Mouse (Mus musculus): ENCODE measurements at regions not wholly inside any gene's neighbourhood (a gene's known extent, or its start where the extent isn't known, plus 50 kb on each side); places are given as distances from the start of the nearest gene placed in this dataset.
A peak's percentile ranks its signal among the peaks of the same experiment; 100 is the strongest.

- Histone ChIP-seq H3K36me3 (ENCODE audit: control insufficient read depth, insufficient read depth, low read length) (no peaks in the 10 kb centered on the region), H3K9ac (replicated peaks; ENCODE audit: low read depth, low read length) (no peak overlapping the region), H3K4me3 (ENCODE audit: low read depth, low read length) (no peak overlapping the region), H3K9me3 (ENCODE audit: control insufficient read depth, low read depth, low read length) (no peaks in the 10 kb centered on the region), H3K4me1 (ENCODE audit: control insufficient read depth, insufficient read depth, low read length) (no peaks in the 10 kb centered on the region), H3K4me2 (replicated peaks; ENCODE audit: low read depth, low read length) (no peak overlapping the region), H3K27ac (ENCODE audit: low read length) (no peak overlapping the region), H3K27me3 (ENCODE audit: control insufficient read depth, insufficient read depth, low read length) (no peaks in the 10 kb centered on the region)
- 83% methylated on average over 14 of the region's 14 CpGs for WGBS
- ATAC-seq (ENCODE audit: insufficient number of reproducible peaks, insufficient read depth, low FRiP score, low read depth), result no peak
These were observed 149.3 kb downstream of the Tmem182 start for GRCm38 (mm10) chr1:40954720-40955163.

- Histone ChIP-seq H3K36me3 (ENCODE audit: control insufficient read depth, insufficient read depth, low read length) (no peaks in the 10 kb centered on the region), H3K4me1 (ENCODE audit: control insufficient read depth, insufficient read depth, low read length) (no peaks in the 10 kb centered on the region), H3K9ac (replicated peaks; ENCODE audit: low read depth, low read length) (no peak overlapping the region), H3K4me2 (replicated peaks; ENCODE audit: low read depth, low read length) (no peak overlapping the region), H3K4me3 (ENCODE audit: low read depth, low read length) (no peak overlapping the region), H3K27me3 (ENCODE audit: control insufficient read depth, insufficient read depth, low read length) (no peaks in the 10 kb centered on the region), H3K27ac (ENCODE audit: low read length) (no peak overlapping the region), H3K9me3 (ENCODE audit: control insufficient read depth, low read depth, low read length) (no peaks in the 10 kb centered on the region)
- 73% methylated on average over 17 of the region's 17 CpGs for WGBS
- no peak for ATAC-seq (ENCODE audit: insufficient number of reproducible peaks, insufficient read depth, low FRiP score, low read depth)
These were observed 162.5 kb downstream of the Tmem182 start for GRCm38 (mm10) chr1:40967768-40968504.

GRCm38 (mm10) chr1:40983762-40984161 is 178.4 kb downstream of the Tmem182 start:
- H3K9ac ChIP-seq (replicated peaks; ENCODE audit: low read depth, low read length), result no peak overlapping the region
- no peaks in the 10 kb centered on the region for H3K9me3 ChIP-seq (ENCODE audit: control insufficient read depth, low read depth, low read length)
- ATAC-seq (ENCODE audit: insufficient number of reproducible peaks, insufficient read depth, low FRiP score, low read depth), result 0 out of 2 replicates have a peak, but pooled peaks have one; percentile 42
- WGBS, result 55% methylated on average over 2 of the region's 2 CpGs
- H3K4me1 ChIP-seq (ENCODE audit: control insufficient read depth, insufficient read depth, low read length), result no peaks in the 10 kb centered on the region
- no peaks in the 10 kb centered on the region for H3K36me3 ChIP-seq (ENCODE audit: control insufficient read depth, insufficient read depth, low read length)
- no peaks in the 10 kb centered on the region for H3K27me3 ChIP-seq (ENCODE audit: control insufficient read depth, insufficient read depth, low read length)
- H3K27ac ChIP-seq (ENCODE audit: low read length), result no peak overlapping the region
- H3K4me3 ChIP-seq (ENCODE audit: low read depth, low read length), result no peak overlapping the region
- H3K4me2 ChIP-seq (replicated peaks; ENCODE audit: low read depth, low read length), result no peak overlapping the region

- H3K4me2 ChIP-seq (replicated peaks; ENCODE audit: low read depth, low read length), result no peak overlapping the region
- 68% methylated on average over 4 of the region's 4 CpGs for WGBS
- H3K36me3 ChIP-seq (ENCODE audit: control insufficient read depth, insufficient read depth, low read length), result no peaks in the 10 kb centered on the region
- H3K9ac ChIP-seq (replicated peaks; ENCODE audit: low read depth, low read length), result no peak overlapping the region
- no peaks in the 10 kb centered on the region for H3K27me3 ChIP-seq (ENCODE audit: control insufficient read depth, insufficient read depth, low read length)
- no peak overlapping the region for H3K4me3 ChIP-seq (ENCODE audit: low read depth, low read length)
- H3K27ac ChIP-seq (ENCODE audit: low read length), result no peak overlapping the region
- no peak for ATAC-seq (ENCODE audit: insufficient number of reproducible peaks, insufficient read depth, low FRiP score, low read depth)
- no peaks in the 10 kb centered on the region for H3K4me1 ChIP-seq (ENCODE audit: control insufficient read depth, insufficient read depth, low read length)
- H3K9me3 ChIP-seq (ENCODE audit: control insufficient read depth, low read depth, low read length), result no peaks in the 10 kb centered on the region
These were observed 187.9 kb downstream of the Tmem182 start for GRCm38 (mm10) chr1:40993327-40993726.

GRCm38 (mm10) chr1:41001154-41001949 is 196.0 kb downstream of the Tmem182 start:
- H3K9me3 ChIP-seq (ENCODE audit: control insufficient read depth, low read depth, low read length), result no peaks in the 10 kb centered on the region
- H3K27ac ChIP-seq (ENCODE audit: low read length), result no peak overlapping the region
- no peaks in the 10 kb centered on the region for H3K27me3 ChIP-seq (ENCODE audit: control insufficient read depth, insufficient read depth, low read length)
- ATAC-seq (ENCODE audit: insufficient number of reproducible peaks, insufficient read depth, low FRiP score, low read depth), result no peak
- H3K4me2 ChIP-seq (replicated peaks; ENCODE audit: low read depth, low read length), result no peak overlapping the region
- H3K9ac ChIP-seq (replicated peaks; ENCODE audit: low read depth, low read length), result no peak overlapping the region
- H3K4me1 ChIP-seq (ENCODE audit: control insufficient read depth, insufficient read depth, low read length), result no peaks in the 10 kb centered on the region
- 49% methylated on average over 13 of the region's 13 CpGs for WGBS
- H3K36me3 ChIP-seq (ENCODE audit: control insufficient read depth, insufficient read depth, low read length), result no peaks in the 10 kb centered on the region
- no peak overlapping the region for H3K4me3 ChIP-seq (ENCODE audit: low read depth, low read length)

GRCm38 (mm10) chr1:41002006-41002405 is 196.6 kb downstream of the Tmem182 start:
- H3K27me3 ChIP-seq (ENCODE audit: control insufficient read depth, insufficient read depth, low read length), result no peaks in the 10 kb centered on the region
- H3K9me3 ChIP-seq (ENCODE audit: control insufficient read depth, low read depth, low read length), result no peaks in the 10 kb centered on the region
- ATAC-seq (ENCODE audit: insufficient number of reproducible peaks, insufficient read depth, low FRiP score, low read depth), result no peak
- WGBS, result 53% methylated on average over 9 of the region's 9 CpGs
- no peak overlapping the region for H3K4me2 ChIP-seq (replicated peaks; ENCODE audit: low read depth, low read length)
- H3K4me3 ChIP-seq (ENCODE audit: low read depth, low read length), result no peak overlapping the region
- no peaks in the 10 kb centered on the region for H3K4me1 ChIP-seq (ENCODE audit: control insufficient read depth, insufficient read depth, low read length)
- H3K27ac ChIP-seq (ENCODE audit: low read length), result no peak overlapping the region
- no peak overlapping the region for H3K9ac ChIP-seq (replicated peaks; ENCODE audit: low read depth, low read length)
- H3K36me3 ChIP-seq (ENCODE audit: control insufficient read depth, insufficient read depth, low read length), result no peaks in the 10 kb centered on the region

- Histone ChIP-seq H3K27ac (ENCODE audit: low read length) (no peak overlapping the region), H3K27me3 (ENCODE audit: control insufficient read depth, insufficient read depth, low read length) (no peaks in the 10 kb centered on the region), H3K9me3 (ENCODE audit: control insufficient read depth, low read depth, low read length) (no peaks in the 10 kb centered on the region), H3K4me2 (replicated peaks; ENCODE audit: low read depth, low read length) (no peak overlapping the region), H3K4me3 (ENCODE audit: low read depth, low read length) (no peak overlapping the region), H3K36me3 (ENCODE audit: control insufficient read depth, insufficient read depth, low read length) (no peaks in the 10 kb centered on the region), H3K9ac (replicated peaks; ENCODE audit: low read depth, low read length) (no peak overlapping the region), H3K4me1 (ENCODE audit: control insufficient read depth, insufficient read depth, low read length) (no peaks in the 10 kb centered on the region)
- 89% methylated on average over 4 of the region's 4 CpGs for WGBS
- no peak for ATAC-seq (ENCODE audit: insufficient number of reproducible peaks, insufficient read depth, low FRiP score, low read depth)
These were observed 221.5 kb downstream of the Tmem182 start for GRCm38 (mm10) chr1:41026943-41027342.

GRCm38 (mm10) chr1:41027540-41027978 is 222.2 kb downstream of the Tmem182 start:
- ATAC-seq (ENCODE audit: insufficient number of reproducible peaks, insufficient read depth, low FRiP score, low read depth), result no peak
- Histone ChIP-seq H3K27ac (ENCODE audit: low read length) (no peak overlapping the region), H3K27me3 (ENCODE audit: control insufficient read depth, insufficient read depth, low read length) (no peaks in the 10 kb centered on the region), H3K4me2 (replicated peaks; ENCODE audit: low read depth, low read length) (no peak overlapping the region), H3K9me3 (ENCODE audit: control insufficient read depth, low read depth, low read length) (no peaks in the 10 kb centered on the region), H3K4me1 (ENCODE audit: control insufficient read depth, insufficient read depth, low read length) (no peaks in the 10 kb centered on the region), H3K4me3 (ENCODE audit: low read depth, low read length) (no peak overlapping the region), H3K9ac (replicated peaks; ENCODE audit: low read depth, low read length) (no peak overlapping the region), H3K36me3 (ENCODE audit: control insufficient read depth, insufficient read depth, low read length) (no peaks in the 10 kb centered on the region)
- 69% methylated on average over 4 of the region's 4 CpGs for WGBS

All from stomach, embryonic 14.5 days (tissue).